Mouse (Mus musculus) frontal cortex, postnatal 14 days (tissue): ENCODE measurements around the gene Slc38a3.
A peak's percentile ranks its signal among the peaks of the same experiment; 100 is the strongest.

Experiments
- DNase-seq, 2 experiments: peaks; one replicate each; pipeline ENCODE4 v3.0.0; 2022; ENCODE audit warnings: low spot score in 2 of 2

Slc38a3 gene

GRCm38 (mm10) chr9:107695441-107696105 lies 26.2 kb upstream of the Slc38a3 start:
- no peak for DNase-seq

- DNase-seq = no peak
Observed at GRCm38 (mm10) chr9:107694627-107695026, 25.3 kb upstream of the Slc38a3 start.

- DNase-seq = no peak
Observed at GRCm38 (mm10) chr9:107693433-107693987, 24.2 kb upstream of the Slc38a3 start.

- no peak for DNase-seq
Observed at GRCm38 (mm10) chr9:107692785-107693184, 23.5 kb upstream of the Slc38a3 start.

- no peak for DNase-seq
Observed at GRCm38 (mm10) chr9:107690391-107690790, 21.1 kb upstream of the Slc38a3 start.

GRCm38 (mm10) chr9:107688939-107689338 lies 19.6 kb upstream of the Slc38a3 start:
- no peak for DNase-seq

GRCm38 (mm10) chr9:107688415-107688814 lies 19.1 kb upstream of the Slc38a3 start:
- no peak for DNase-seq

- DNase-seq = no peak
Observed at GRCm38 (mm10) chr9:107685231-107685981, 16.1 kb upstream of the Slc38a3 start.

GRCm38 (mm10) chr9:107682405-107682804 lies 13.1 kb upstream of the Slc38a3 start:
- DNase-seq = no peak

GRCm38 (mm10) chr9:107679501-107679900 lies 10.2 kb upstream of the Slc38a3 start, which contains the start of gene Gnat1:
Gene Gnat1 (minus strand): TSS chr9:107679712.
- no peak for DNase-seq

GRCm38 (mm10) chr9:107678861-107679260 lies 9.5 kb upstream of the Slc38a3 start:
- no peak for DNase-seq

GRCm38 (mm10) chr9:107677819-107678526 lies 8.6 kb upstream of the Slc38a3 start:
- peak in 1 of 2 experiments; percentile 59 for DNase-seq

GRCm38 (mm10) chr9:107677091-107677784 lies 7.9 kb upstream of the Slc38a3 start:
- DNase-seq = no peak

GRCm38 (mm10) chr9:107676302-107676701 lies 7.0 kb upstream of the Slc38a3 start:
- DNase-seq = no peak

GRCm38 (mm10) chr9:107675671-107676301 lies 6.5 kb upstream of the Slc38a3 start:
- peak in 1 of 2 experiments; percentile 69 for DNase-seq

- no peak for DNase-seq
Observed at GRCm38 (mm10) chr9:107674609-107675429, 5.5 kb upstream of the Slc38a3 start.

GRCm38 (mm10) chr9:107670259-107670658 lies 929 bp upstream of the Slc38a3 start:
- no peak for DNase-seq

GRCm38 (mm10) chr9:107668916-107669315 lies 414 bp downstream of the Slc38a3 start:
- DNase-seq = no peak

- no peak for DNase-seq
Observed at GRCm38 (mm10) chr9:107668011-107668410, 1.3 kb downstream of the Slc38a3 start.

- peak in 1 of 2 experiments; percentile 39 for DNase-seq
Observed at GRCm38 (mm10) chr9:107667219-107667618, 2.1 kb downstream of the Slc38a3 start.
